Mouse (Mus musculus) MEL-GATA-1-ER (cell line): Measurements from ENCODE around the gene Cryba1.

Experiments used
- DNase-seq: peaks from one replicate; pipeline ENCODE4 v3.0.0-alpha.2; 2012; ENCODE audit warnings: low read depth; ENCODE audit errors: extremely low read depth

The Cryba1 gene

DNA sequence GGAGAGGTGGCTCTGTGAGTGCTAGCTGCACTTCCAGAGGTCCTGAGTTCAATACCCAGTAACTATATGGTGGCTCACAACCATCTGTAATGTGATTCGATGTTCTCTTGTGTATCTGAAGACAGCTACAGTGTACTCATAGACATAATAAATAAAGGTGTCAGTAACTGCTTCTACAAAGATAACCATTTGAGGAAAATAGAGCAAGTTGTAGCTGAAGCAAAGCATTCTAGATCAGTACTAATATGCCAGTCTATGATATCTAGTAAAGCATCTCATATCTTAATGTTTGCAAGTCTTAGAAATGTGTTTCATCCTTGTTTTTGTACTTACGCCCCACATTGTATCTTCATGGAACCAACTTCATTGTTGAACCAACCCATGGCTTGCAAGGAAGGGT lies 6.0 kb downstream of the Cryba1 start:
- DNase-seq: no peak

DNA sequence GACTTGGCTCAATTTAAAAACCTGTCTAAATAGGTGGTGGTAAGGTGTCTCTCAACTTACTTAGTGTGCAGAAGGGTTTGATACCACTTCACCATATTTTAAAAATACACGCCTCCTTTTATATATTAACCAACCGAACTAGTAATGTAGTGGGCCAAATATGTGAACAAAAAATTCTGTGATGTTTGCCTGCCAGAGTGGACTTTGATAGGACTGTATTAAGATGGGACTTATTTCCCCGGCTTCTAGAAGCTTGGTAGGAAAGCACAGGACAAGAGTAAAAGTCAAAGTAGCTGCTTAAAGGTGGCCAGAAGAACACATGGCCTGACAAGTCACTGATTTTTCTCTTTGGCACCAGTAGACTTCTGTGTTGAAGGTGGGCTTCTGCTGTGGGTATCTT lies 11.3 kb downstream of the Cryba1 start:
- no peak for DNase-seq

DNA sequence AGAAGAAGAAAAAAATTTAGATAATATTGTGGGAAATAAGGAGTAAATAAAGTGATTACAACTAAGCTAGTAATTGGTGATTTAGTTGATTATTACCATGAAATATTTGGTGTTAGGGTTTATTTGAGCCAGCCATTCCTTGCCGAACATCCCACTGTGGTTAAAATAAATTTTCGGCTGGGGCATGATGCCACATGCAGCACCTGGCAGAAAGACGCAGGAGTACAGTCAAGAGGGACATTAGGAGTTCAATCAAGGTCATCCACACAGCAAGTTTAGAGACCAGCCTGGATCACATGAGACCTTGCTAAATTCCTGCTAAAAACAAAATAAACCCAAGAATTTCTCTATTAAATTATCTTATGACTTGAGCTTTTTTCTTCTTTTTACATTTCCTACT lies 16.0 kb downstream of the Cryba1 start:
- DNase-seq: no peak

DNA sequence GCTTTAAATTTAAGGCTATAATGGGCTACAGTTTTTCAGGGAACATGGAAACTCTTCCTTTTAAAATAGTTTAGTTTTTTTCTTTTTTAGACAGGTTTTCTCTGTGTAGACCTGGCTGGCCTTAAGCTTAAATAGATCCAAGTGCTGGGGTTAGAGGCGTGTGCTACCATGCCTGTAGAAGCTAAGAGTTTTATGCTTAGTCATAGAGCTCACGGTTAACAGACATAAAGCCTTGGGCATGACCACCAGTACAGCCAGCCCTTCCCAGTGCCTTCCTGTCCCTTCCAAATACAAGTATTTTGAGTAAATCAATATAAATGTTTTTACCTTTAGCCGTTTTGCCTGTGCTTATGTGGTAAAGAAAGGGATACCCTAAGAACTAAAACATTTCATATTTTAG lies 19.2 kb downstream of the Cryba1 start:
- DNase-seq: no peak

DNA sequence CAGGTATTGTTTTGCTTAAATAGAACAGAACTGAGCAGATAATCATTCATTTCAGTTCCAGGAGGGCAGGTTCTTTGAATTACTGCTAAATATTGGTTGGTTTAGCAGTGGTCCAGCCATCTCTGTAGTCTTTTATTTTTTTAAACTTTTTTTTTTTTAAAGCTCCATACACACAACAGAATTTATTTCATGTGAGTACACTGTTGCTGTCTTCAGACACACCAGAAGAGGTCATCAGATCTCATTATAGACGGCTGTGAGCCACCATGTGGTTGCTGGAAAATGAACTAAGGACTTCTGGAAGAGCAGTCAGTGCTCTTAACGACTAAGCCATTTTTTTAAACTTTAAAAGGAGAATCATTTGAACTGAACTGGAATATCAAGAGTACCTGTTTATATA lies 27.9 kb downstream of the Cryba1 start:
- DNase-seq: no peak

DNA sequence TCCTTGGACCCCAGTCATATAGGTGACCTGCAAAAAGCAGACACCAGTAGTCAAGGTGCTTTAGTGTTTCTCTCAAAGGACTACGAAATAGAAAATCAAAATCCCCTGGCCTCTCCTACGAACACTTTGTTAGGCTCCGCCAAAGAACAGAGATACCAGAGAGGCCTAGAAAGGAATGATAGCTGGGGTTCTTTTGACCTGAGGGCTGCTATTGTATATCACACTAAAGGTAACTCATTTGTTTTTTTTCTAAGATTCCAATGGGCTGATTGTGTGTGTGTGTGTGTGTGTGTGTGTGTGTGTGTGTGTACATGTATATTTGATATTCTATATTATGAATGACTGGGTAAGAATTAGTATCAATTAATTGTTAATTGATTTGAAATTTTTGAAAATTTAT lies 32.1 kb downstream of the Cryba1 start:
- DNase-seq: no peak

DNA sequence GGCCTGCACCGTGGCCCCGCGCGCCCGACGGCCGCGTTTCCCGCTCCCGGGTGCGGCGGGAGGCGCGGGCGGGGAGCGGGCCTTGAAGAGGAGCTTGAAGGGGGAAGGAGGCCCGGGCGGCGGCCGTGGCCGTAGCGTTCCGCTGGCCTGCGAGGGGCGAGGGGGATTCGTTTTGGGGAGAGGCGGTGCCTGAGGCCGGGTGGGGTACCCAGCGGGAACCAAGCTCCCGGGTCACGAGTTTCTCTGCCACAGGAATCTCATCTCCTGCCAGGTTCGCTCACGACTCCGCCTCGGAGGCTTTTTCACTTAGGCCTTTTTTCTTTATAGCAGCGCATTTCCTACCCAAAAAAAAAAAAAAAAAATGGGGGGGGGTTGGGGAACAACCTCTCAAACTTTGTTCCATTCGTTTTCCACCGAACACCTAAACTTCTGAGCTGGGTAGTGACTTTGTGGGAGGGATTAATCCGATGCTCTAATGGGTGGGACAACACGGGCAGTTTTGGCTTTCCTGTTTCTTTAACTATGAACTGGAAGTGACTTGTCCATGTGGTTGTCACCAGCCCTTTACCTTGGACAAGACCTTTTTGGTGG lies 37.4 kb downstream of the Cryba1 start:
- DNase-seq: peak; percentile 43

DNA sequence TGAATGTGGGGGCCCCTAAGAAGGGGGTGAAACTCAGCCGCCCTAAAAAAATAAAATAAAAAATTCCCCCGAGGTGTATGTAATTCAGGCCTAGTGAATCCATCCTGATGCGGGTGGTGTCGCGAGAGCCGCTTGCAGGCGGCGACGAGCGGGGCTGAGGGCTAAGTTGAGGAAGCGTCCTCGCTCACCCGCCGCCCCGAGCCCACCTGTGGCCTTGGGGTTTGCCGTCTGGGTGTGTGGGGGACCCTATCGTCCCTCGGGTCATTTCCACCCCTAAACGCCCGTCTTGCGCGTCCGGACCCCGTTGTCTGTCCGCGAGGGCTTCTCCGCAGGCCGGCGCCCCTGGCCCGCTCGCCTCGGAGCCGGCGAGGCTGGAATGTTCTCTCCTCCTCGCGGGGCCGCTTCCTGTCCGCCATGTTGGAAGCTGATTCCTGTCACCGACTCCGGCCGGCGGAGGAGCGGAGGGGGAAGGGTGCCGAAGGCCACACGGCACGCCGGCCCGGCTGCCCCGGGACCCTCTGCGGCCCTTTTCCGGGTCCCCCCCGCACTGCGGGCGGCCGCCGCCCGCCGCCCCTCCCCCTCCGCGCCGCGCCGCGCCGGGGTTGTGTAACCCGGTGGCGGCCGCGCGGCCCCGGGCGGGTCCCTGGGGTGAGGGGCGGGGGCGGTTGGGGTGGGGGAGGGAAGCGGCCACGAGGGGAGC lies 38.1 kb downstream of the Cryba1 start:
- no peak for DNase-seq

DNA sequence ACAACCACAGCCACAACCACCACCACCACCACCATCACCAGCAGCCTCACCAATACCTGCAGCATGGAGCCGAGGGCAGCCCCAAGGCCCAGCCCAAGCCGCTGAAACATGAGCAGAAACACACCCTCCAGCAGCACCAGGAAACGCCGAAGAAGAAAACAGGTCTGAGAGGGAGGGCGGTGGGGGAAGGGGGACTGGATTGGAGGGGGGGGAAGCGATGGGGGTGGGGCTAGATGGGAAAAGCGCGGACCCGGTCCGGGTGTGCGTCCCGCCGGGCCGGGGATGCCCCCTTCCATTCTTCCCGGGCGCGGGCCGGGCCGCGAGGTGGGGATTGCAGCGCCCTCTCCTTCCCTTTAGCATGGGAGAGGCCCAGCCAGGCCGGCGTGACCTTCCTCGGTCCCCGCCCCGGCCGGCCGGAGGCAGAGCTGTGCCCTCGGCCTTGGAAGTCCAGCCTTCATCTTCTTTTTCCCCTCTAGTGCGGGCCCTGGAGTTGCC lies 38.7 kb downstream of the Cryba1 start:
- no peak for DNase-seq

DNA sequence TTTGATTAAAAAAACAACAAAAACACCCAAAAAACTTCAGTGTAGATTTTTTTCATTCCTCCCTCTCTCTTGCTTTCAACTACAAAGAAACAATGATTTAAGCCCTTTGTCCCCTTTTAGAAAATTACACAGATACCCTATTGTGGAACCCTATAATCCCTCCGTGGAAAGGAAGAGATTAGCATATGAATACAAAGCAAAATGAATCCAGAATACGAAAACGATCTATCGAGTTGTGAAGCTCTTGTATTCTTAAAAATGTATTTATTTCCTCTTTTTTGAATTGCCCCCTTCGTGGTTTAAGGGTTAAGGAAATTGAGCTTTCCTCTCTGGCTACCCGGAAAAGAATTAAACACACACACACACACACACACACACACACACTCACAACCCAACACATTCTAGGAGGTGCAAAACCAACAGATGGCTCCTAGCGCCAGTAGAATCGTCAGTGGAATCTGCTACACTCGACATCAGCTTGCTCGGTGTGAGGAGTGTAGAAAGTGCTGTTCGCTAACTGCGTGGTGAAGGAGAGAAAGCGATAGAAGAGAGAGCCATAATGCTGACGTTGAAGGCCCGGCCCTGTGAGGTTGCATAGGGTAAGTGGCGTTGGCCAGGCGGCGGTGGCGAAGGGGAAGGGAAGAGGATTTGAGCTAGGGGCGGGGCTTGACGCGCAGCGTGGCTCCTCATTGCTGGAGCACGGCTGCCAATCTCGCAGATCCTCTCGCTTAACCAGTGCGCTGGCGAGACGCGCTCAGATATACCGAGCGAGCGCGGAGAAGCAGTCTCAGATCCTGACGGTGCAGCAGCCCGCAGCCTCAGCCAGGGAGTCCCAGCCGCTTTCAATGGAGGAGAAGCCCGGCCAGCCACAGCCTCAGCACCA lies 39.5 kb downstream of the Cryba1 start, which contains the start of gene Nufip2:
Gene Nufip2, plus strand, starts transcription at position 773 of the 883 bp plus-strand sequence.
- peak; percentile 96 for DNase-seq

DNA sequence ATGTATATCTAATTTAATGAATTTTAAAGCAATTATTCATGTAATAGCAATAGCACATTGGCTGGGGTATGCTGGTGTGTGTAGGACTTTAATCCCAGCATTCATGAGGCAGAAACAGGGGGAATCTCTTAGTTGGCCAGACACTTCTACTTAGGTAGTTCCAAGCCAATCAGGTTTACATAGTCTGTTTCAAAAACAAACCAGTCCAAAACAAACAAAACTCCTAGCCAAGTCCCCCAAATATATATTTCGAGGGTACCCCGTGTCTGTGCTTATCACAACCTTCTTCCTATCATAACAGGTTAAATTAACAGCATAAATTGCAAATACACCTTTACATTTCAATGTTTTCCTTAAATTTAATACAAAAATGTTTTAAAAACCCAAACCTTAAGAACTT lies 40.2 kb downstream of the Cryba1 start:
- no peak for DNase-seq

DNA sequence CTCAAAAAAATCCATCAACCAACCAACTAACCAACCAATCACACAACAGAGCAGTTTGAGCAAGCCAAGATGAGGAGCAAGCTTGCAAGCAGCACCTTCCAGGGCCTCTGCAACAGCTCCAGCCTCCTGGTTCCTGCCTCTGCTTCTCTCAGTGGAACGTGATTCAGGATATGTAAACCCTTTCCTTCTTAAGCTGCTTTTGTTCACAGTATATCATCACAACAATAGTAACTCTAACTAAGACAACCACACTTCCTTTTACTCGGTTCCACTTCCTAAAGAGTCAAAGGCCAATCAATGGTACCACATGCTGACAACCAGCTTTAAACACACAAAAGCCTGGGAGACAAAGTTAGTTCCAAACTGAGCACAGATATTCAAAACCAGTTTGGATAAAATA lies 45.1 kb downstream of the Cryba1 start:
- no peak for DNase-seq

DNA sequence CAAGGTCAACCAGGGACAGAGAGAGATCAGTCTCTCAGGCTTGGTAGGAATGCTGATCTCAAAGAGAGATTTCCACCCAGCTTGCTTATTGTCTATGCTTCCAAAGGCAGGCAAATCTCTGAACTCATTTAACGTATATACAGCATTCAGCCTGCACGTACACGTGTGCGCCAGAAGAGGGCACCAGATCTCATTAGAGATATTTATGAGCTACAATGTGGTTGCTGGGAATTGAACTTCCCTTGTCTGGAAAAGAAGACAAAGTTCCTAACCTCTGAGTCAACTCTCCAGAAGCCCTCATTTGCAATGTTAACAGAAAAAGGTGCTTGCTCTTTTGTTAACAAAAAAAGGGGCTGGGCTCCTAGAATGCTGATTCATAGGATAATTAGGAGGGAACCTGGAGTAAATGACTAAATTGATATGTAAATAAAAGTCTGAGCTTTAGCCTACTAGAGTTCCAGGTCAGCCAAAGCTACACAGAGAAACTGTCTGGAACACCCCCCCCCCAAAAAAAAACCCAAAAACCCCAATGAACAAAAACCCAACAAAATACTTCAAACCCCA lies 51.6 kb downstream of the Cryba1 start:
- DNase-seq: no peak

DNA sequence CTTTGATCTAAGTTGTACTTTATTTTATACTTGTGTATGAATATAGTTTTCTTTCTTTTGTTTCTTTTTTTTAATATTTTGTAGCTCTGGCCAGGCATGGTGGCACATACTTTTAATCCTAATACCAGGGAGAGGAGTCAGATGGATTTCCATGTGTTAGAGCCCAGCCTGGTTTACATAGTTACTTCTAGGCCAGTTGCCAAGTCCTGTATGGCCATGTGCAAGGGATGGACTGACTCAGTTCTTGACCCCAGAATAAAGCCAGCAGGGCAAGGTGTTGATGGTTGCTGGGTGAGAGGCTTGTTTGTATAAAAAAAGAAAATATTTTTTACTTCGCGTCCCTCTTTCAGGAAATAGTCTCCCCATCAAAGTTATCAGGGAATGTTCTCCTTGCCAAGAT lies 52.3 kb downstream of the Cryba1 start:
- no peak for DNase-seq
